Mouse (Mus musculus): ENCODE data around the gene Epn2.

DNA sequence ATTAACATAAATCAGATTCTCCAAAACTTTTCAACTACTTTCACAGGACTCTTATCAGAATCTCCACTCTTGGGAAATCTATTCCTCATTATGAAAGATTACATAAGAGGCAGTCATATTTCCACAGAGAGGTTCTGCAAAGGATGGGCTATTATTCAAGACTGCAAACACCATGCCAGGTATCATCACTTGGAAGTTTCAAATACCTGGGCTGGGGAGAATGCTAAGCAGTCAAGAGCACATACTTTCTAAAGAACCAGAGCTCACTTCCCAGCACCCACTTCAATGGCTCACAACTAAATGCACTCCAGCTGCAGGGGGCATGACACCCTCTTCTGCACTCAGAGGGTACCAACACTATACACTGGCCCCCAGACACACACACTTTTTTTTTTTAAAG, 2.1 kb downstream of the Epn2 start:
- TF ChIP-seq CTCF (IDR thresholded peaks at IDR 0.05; ENCODE audit: borderline replicate concordance, control insufficient read depth, extremely low read depth, insufficient read depth, low read length, poor library complexity) (no peak), POLR2A (IDR thresholded peaks at IDR 0.05; ENCODE audit: control insufficient read depth, extremely low read depth, insufficient read depth, low read length, poor library complexity) (no peak)
